Mouse (Mus musculus) lung, postnatal 0 days (tissue): ENCODE measurements around the gene Iqcf5. TPM values are rescaled to one million over a fixed set of nuclear protein-coding genes. Genes with fewer than 3 reads are reported as not detected.

Experiments used
- ATAC-seq: fragments of 200-750 bp; cut with Nextera tagmentation; 2 replicates; pipeline ENCODE4 v1.8.0; 2017; ENCODE audit warnings: moderate library complexity
- DNase-seq: peaks from one replicate; pipeline ENCODE4 v3.0.0-alpha.2; 2016; ENCODE audit warnings: low spot score
- H3K27ac ChIP-seq: fragments of 300-500 bp; sonication (generic); 2 replicates; pipeline ENCODE4 v1.5.1; 2014; ENCODE audit warnings: antibody characterized with exemption, mild to moderate bottlenecking, low read length, mixed read lengths
- H3K27me3 ChIP-seq: fragments of 300-500 bp; sonication (generic); replicated peaks from 2 replicates; pipeline ENCODE4 v1.6.1; 2014; ENCODE audit warnings: low read length, mixed read lengths; ENCODE audit not compliant: insufficient read depth
- H3K36me3 ChIP-seq: fragments of 300-500 bp; sonication (generic); 2 replicates; pipeline ENCODE4 v1.6.1; 2014; ENCODE audit warnings: low read length, mixed read lengths; ENCODE audit not compliant: insufficient read depth
- H3K4me1 ChIP-seq: fragments of 300-500 bp; sonication (generic); 2 replicates; pipeline ENCODE4 v1.6.1; 2014; ENCODE audit warnings: antibody characterized with exemption, low read depth, low read length, mixed read lengths; ENCODE audit not compliant: insufficient read depth
- H3K4me2 ChIP-seq: fragments of 300-500 bp; sonication (generic); replicated peaks from 2 replicates; pipeline ENCODE4 v1.6.1; 2014; ENCODE audit warnings: low read depth, mild to moderate bottlenecking, low read length, moderate library complexity, mixed read lengths
- H3K4me3 ChIP-seq: fragments of 300-500 bp; sonication (generic); 2 replicates; pipeline ENCODE4 v1.5.1; 2014; ENCODE audit warnings: low read depth, low read length
- H3K9ac ChIP-seq: fragments of 300-500 bp; sonication (generic); replicated peaks from 2 replicates; pipeline ENCODE4 v1.6.1; 2014; ENCODE audit warnings: low read depth, mild to moderate bottlenecking
- H3K9me3 ChIP-seq: fragments of 300-500 bp; sonication (generic); 2 replicates; pipeline ENCODE4 v1.6.1; 2016; ENCODE audit warnings: low read length, mixed read lengths
- CTCF ChIP-seq: IDR thresholded peaks from 2 replicates; pipeline ENCODE4 v1.5.1; 2016; ENCODE audit warnings: antibody characterized with exemption, mild to moderate bottlenecking
- EP300 ChIP-seq: IDR thresholded peaks from 2 replicates; pipeline ENCODE4 v1.6.1; 2016; ENCODE audit warnings: antibody characterized with exemption, mild to moderate bottlenecking, control low read depth
- WGBS: fragments of 180-500 bp; shearing (Covaris S2); extraction: QIAGEN DNeasy Blood & Tissue Kit; methylation state at CpG from one replicate; pipeline ENCODE4 v1.1.7; 2014; 5-methylcytosine and 5-hydroxymethylcytosine counted together
- polyA plus RNA-seq: library from polyadenylated mRNA; unstranded; fragments of >200 nt; fragmentation: Nextera tagmentation; extraction: Ambion mirVana; gene quantifications from 2 replicates; pipeline ENCODE4 v1.2.1, GENCODE M21; 2015

Gene Iqcf5
- polyA plus RNA-seq, 1 experiment from 2014 or later: not detected

DNA sequence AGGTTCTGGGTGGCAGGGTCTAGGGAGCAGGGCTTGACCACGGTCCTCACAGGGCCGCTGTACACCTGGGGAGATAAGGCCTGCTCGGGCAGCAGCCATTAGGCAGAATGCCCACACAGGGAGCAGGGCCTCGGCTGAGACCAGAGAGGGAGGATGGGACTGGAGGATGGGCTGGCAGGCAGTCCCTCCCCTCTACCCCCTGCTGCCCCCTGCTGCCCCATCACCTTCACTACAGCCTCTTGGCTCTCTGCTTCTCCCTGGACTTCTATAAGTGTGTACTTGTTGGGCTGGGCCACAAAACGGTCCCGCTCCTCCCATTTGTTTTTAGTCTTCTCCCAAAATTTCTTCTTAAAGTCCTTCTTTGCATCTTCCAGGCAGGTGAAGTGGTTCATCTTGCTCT is 39.9 kb upstream of the Iqcf5 start:
- H3K36me3 ChIP-seq: no peaks in the 10 kb centered on the region
- H3K4me2 ChIP-seq: peak overlapping the region; percentile 40; the same call in 1 of the 2 replicates
- TF ChIP-seq CTCF (peak; percentile 84), EP300 (no peak)
- peak; percentile 89 for DNase-seq
- H3K9ac ChIP-seq: no peak overlapping the region
- H3K27ac ChIP-seq: no peak overlapping the region
- peaks cover 28% of the 10 kb centered on the region for H3K4me1 ChIP-seq
- H3K4me3 ChIP-seq: no peak overlapping the region
- H3K27me3 ChIP-seq: no peaks in the 10 kb centered on the region
- WGBS: 12% methylated on average over 4 of the region's 6 CpGs
- no peak for ATAC-seq
- no peaks in the 10 kb centered on the region for H3K9me3 ChIP-seq

DNA sequence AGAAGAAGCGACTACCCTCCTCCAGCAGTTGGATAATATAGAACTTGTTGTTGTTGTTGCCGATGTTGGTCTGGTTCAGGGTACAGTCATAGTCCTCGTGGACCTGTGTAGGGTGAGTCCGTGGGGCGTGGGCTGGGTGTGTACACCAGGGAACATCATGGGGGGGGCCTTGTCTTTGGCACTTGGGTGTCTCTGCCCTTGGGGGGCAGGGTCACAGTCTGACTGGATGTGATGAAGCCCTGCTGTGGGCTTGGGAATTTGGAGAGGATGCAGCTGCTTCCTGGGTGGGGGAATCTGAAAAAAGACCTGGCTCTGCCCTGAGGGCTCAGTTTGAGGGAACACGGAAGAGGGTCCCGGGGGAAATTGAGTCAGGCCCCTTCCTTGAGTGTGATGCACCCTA is 39.3 kb upstream of the Iqcf5 start:
- H3K27ac ChIP-seq: peak overlapping the region; percentile 85; the same call in 1 of the 2 replicates
- WGBS: 70% methylated on average over 7 of the region's 7 CpGs
- no peak for DNase-seq
- no peaks in the 10 kb centered on the region for H3K36me3 ChIP-seq
- TF ChIP-seq EP300: no peak
- no peak for TF ChIP-seq CTCF
- no peaks in the 10 kb centered on the region for H3K27me3 ChIP-seq
- ATAC-seq: no peak
- no peak overlapping the region for H3K9ac ChIP-seq
- no peak overlapping the region for H3K4me3 ChIP-seq
- no peaks in the 10 kb centered on the region for H3K9me3 ChIP-seq
- peak overlapping the region; percentile 40; the same call in 1 of the 2 replicates for H3K4me2 ChIP-seq
- H3K4me1 ChIP-seq: peaks cover 28% of the 10 kb centered on the region

DNA sequence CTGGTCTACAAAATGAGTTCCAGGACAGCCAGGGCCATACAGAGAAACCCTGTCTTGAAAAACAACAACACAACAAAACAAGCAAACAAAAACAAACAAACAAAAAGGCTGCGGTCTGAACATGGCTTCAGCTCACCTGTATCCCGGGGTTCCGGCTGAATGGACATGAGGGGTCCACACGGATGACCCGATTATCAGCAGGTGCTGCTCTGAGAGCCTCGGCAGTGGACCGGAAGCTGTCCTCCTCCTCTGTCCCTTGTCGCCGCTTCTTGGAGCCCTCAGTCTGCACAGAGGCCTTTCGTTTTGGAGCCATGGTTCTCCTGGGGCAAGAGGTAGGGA is 38.7 kb upstream of the Iqcf5 start, which contains the start of gene Rrp9:
Rrp9 (plus strand) TSS at position 301 of the 339 bp plus-strand sequence.
- Histone ChIP-seq H3K4me2 (peak within 1 kb of the TSS; percentile 40), H3K27me3 (no peaks in the 10 kb centered on the region), H3K4me1 (peaks cover 28% of the 10 kb centered on the region), H3K9ac (0 out of 2 replicates have a peak within 1 kb of the TSS, but pooled peaks have one; percentile 19), H3K4me3 (peak within 1 kb of the TSS; percentile 30), H3K36me3 (no peaks in the 10 kb centered on the region), H3K27ac (peak within 1 kb of the TSS; percentile 85), H3K9me3 (no peaks in the 10 kb centered on the region)
- TF ChIP-seq EP300: no peak
- TF ChIP-seq CTCF: no peak
- DNase-seq: no peak
- ATAC-seq: no peak
- 77% methylated on average over 10 of the region's 10 CpGs for WGBS

DNA sequence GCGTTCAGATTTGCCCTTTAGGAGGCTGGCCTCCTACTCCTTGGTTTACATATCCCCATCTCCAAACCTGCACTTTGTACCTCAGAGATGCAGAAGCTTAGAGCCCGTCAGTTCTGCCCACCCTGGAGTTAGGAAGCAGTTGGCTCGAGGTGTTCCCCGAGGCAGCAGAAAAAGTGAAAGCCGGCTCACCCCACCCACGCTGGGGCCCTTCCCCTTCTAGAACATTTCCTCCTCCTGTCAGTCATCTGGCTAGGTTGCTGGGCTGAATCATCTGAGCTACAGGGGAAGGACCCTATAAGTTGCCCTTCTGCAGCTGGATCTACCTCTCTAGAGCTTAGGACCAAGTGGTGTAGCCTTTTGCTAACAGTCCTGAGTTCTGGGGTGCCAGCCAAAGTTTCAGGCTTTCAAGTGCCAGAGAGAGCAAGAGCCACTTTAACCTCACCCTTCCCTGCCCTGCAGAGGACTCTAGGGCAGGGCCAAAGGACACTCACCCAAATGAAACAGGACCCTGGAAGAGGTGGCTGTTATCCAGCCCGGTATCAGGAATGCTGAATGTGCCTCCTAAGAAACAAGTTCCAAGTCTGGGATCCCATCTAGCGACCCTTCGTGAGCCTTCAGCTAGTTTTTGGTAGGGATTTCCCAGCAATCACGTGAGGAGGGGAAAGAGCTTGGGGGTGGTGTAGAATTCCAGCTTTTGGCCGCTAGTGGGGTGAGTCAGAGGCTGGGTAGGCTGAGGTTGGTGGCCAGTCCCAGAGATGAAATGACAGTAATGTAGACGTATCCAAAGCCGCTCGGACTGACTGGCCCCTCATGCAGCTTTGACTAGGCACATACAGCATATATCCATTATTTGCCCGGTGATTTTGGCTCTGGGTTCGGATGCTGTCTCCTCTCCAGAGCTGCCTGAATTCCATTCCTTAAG is 38.1 kb upstream of the Iqcf5 start:
- Histone ChIP-seq H3K27me3 (no peaks in the 10 kb centered on the region), H3K4me2 (peak overlapping the region; percentile 40), H3K4me1 (peaks cover 28% of the 10 kb centered on the region), H3K36me3 (no peaks in the 10 kb centered on the region), H3K9me3 (no peaks in the 10 kb centered on the region), H3K27ac (peak overlapping the region; percentile 85), H3K9ac (0 out of 2 replicates have a peak overlapping the region, but pooled peaks have one; percentile 19), H3K4me3 (peak overlapping the region; percentile 30)
- WGBS: 15% methylated on average over 16 of the region's 16 CpGs
- ATAC-seq (peak; percentile 67), DNase-seq (peak; percentile 93)
- peak; percentile 63 for TF ChIP-seq EP300
- no peak for TF ChIP-seq CTCF

DNA sequence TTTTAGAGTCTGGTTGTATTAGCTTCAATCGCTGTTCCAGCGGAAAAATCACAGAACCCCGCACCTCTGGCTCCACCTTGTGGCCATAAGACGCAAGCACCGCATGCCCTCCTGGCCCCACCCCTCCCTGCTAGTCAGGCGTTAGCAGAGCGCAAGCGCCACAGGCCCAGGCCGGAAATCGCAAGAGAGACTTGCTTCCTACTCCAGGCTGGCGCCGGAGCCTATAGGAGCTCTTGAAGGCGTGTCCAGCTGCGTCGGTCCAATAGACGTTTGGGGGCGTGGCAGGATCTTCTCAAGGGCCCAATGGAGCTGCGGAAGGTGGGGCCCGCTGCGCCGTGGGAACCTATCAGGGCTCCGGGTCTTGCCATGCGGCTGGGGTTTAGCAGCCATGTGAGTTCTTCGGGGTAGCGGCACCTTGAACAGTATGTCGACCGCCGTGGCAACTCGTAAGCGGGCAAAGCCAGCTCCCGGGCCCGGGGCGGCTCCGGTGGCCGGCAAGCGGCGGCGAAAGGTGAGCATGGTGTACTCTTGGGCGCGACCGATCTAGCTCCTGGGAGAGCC is 37.4 kb upstream of the Iqcf5 start, which contains the start of gene Parp3:
Parp3 (minus strand) TSS at position 26 of the 561 bp plus-strand sequence.
- TF ChIP-seq EP300 (no peak), CTCF (peak; percentile 98)
- under 1% methylated on average over 41 of the region's 41 CpGs for WGBS
- DNase-seq: peak; percentile 100
- peak within 1 kb of the TSS; percentile 91 for H3K4me2 ChIP-seq
- H3K36me3 ChIP-seq: no peaks in the 10 kb centered on the region; the same call in 1 of the 2 replicates
- no peaks in the 10 kb centered on the region for H3K27me3 ChIP-seq
- peak within 1 kb of the TSS; percentile 85 for H3K27ac ChIP-seq
- peak; percentile 97 for ATAC-seq
- peak within 1 kb of the TSS; percentile 48 for H3K4me3 ChIP-seq
- no peaks in the 10 kb centered on the region for H3K9me3 ChIP-seq
- H3K4me1 ChIP-seq: peaks cover 28% of the 10 kb centered on the region
- peak within 1 kb of the TSS; percentile 41 for H3K9ac ChIP-seq

DNA sequence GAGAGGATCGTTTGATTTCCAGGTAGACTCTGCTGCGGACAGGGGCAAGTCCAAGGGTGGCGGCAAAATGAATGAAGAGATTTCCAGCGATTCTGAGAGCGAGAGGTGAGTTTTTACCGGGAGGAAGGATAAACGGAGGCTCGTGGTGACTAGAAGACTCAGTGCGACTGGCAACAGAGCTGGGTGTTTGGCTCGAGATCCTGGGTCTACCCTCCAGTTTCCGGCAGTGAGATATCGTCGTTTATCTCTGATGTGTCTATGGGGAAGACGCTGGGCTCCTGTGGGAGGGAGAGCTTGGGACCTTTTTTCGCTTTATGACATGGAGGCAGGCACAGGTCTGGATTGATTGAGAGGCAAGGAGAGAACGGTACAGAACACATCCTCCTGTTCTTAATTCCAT is 36.7 kb upstream of the Iqcf5 start:
- Histone ChIP-seq H3K27ac (no peak overlapping the region; the same call in 1 of the 2 replicates), H3K4me3 (peak overlapping the region; percentile 48), H3K9me3 (no peaks in the 10 kb centered on the region), H3K36me3 (no peaks in the 10 kb centered on the region; the same call in 1 of the 2 replicates), H3K27me3 (no peaks in the 10 kb centered on the region), H3K4me2 (peak overlapping the region; percentile 91), H3K9ac (peak overlapping the region; percentile 41), H3K4me1 (peaks cover 28% of the 10 kb centered on the region)
- no peak for DNase-seq
- WGBS: under 1% methylated on average over 16 of the region's 16 CpGs
- no peak for ATAC-seq
- TF ChIP-seq EP300: no peak
- TF ChIP-seq CTCF: no peak
